Mouse (Mus musculus) hindbrain, postnatal 0 days (tissue): Measurements from ENCODE around the gene Sh3tc1. TPM values are rescaled to one million over a fixed set of nuclear protein-coding genes. Genes with fewer than 3 reads are reported as not detected.

ENCODE experiments used
- ATAC-seq: fragments of 200-750 bp; cut with Nextera tagmentation; 2 replicates; pipeline ENCODE4 v1.8.0; 2017; ENCODE audit warnings: mild to moderate bottlenecking, moderate TSS enrichment, moderate library complexity
- DNase-seq: peaks from one replicate; pipeline ENCODE4 v3.0.0-alpha.2; 2015; ENCODE audit warnings: low spot score
- H3K27ac ChIP-seq: fragments of 300-500 bp; sonication (generic); 2 replicates; pipeline ENCODE4 v1.5.1; 2014; ENCODE audit warnings: mild to moderate bottlenecking
- H3K27me3 ChIP-seq: fragments of 300-500 bp; sonication (generic); 2 replicates; pipeline ENCODE4 v1.6.1; 2014; ENCODE audit warnings: low read length, mixed read lengths; ENCODE audit not compliant: insufficient read depth
- H3K36me3 ChIP-seq: fragments of 300-500 bp; sonication (generic); 2 replicates; pipeline ENCODE4 v1.6.1; 2014; ENCODE audit warnings: low read length, mixed read lengths; ENCODE audit not compliant: insufficient read depth
- H3K4me1 ChIP-seq: fragments of 300-500 bp; sonication (generic); 2 replicates; pipeline ENCODE4 v1.6.1; 2014; ENCODE audit warnings: antibody characterized with exemption, low read length, mixed read lengths; ENCODE audit not compliant: insufficient read depth
- H3K4me2 ChIP-seq: fragments of 300-500 bp; sonication (generic); 2 replicates; pipeline ENCODE4 v1.6.1; 2014; ENCODE audit warnings: low read depth, mild to moderate bottlenecking, low read length, moderate library complexity, mixed read lengths
- H3K4me3 ChIP-seq: fragments of 300-500 bp; sonication (generic); 2 replicates; pipeline ENCODE4 v1.5.1; 2014; ENCODE audit warnings: low read length
- H3K9ac ChIP-seq: fragments of 300-500 bp; sonication (generic); replicated peaks from 2 replicates; pipeline ENCODE4 v1.6.1; 2014; ENCODE audit warnings: mild to moderate bottlenecking, low read length, moderate library complexity, mixed read lengths
- H3K9me3 ChIP-seq: fragments of 300-500 bp; sonication (generic); 2 replicates; pipeline ENCODE4 v1.6.1; 2016; ENCODE audit warnings: low read length, mixed read lengths
- CTCF ChIP-seq: IDR thresholded peaks from 2 replicates; pipeline ENCODE4 v1.5.1; 2016; ENCODE audit warnings: antibody characterized with exemption, control low read depth, low read depth
- WGBS: fragments of 180-500 bp; shearing (Covaris S2); extraction: QIAGEN DNeasy Blood & Tissue Kit; methylation state at CpG from one replicate; pipeline ENCODE4 v1.1.7; 2014; 5-methylcytosine and 5-hydroxymethylcytosine counted together
- polyA plus RNA-seq: library from polyadenylated mRNA; unstranded; fragments of >200 nt; fragmentation: Nextera tagmentation; extraction: Ambion mirVana; gene quantifications from 2 replicates; pipeline ENCODE4 v1.2.1, GENCODE M21; 2015
- total RNA-seq: library from RNA; depleted of rRNA; stranded (reverse); fragments of >200 nt; gene quantifications from 2 replicates; pipeline ENCODE4 v1.2.3, GENCODE M21; 2014

Gene Sh3tc1
- total and polyA plus RNA-seq, 2 experiments from 2014 or later: 2.0 to 4.1 TPM

DNA sequence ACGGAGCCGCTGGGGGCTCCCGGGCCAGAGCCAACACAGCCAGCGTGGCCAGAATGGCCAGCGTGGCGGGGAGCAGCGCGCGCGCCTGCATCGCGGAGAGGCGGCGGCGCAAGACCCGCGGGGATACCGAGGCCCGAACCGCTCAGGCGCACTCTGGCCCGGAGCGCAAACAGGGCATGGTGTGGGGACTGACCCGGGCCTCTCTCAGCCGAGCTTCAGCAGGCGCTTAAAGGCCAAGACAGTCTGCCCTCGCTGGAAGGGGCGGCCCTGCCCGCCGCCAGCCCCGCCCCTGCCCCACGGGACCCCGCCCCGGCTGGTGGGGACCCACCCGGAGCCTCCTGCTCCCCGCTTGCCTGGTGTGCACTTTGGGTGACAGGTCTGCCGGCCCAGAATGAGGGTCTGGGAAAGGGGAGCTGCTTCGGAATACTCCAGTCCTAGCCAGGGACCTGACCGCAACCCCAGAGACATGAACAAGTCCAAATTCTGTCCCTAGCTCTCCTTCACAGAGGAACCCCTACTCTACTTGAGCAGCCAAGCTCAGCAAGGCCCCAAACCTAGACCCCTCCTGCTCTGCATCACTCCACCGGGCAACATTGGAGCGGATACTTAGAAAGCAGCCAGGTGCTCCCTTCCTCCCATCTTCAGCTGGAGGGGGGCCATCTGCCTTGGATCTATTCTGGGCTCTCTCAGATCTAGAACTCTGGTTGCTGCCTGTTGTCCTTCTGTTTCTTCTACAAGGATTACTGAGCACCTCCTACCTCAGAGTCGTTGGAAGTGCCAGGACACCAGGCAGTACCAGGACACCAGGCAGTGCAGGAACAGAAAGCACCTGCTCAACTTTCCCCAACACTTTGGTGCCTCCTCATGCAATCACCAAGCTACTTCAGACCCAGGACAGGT lies 60.3 kb downstream of the Sh3tc1 start, which contains the start of gene Htra3:
Gene Htra3, minus strand, starts transcription at position 527 of the 900 bp plus-strand sequence.
- DNase-seq (no peak), ATAC-seq (peak; percentile 43; the same call in 1 of the 2 replicates)
- Histone ChIP-seq H3K36me3 (no peaks in the 10 kb centered on the region), H3K9me3 (no peaks in the 10 kb centered on the region), H3K4me2 (peak within 1 kb of the TSS; percentile 67), H3K4me3 (peak within 1 kb of the TSS; percentile 38), H3K27ac (no peak within 1 kb of the TSS), H3K9ac (peak within 1 kb of the TSS; percentile 25; the same call in 1 of the 2 replicates), H3K4me1 (0 out of 2 replicates have a peak, but pooled peaks cover 4% of the 10 kb centered on the region), H3K27me3 (peaks cover 26% of the 10 kb centered on the region)
- WGBS: 11% methylated on average over 36 of the region's 42 CpGs
- no peak for TF ChIP-seq CTCF

DNA sequence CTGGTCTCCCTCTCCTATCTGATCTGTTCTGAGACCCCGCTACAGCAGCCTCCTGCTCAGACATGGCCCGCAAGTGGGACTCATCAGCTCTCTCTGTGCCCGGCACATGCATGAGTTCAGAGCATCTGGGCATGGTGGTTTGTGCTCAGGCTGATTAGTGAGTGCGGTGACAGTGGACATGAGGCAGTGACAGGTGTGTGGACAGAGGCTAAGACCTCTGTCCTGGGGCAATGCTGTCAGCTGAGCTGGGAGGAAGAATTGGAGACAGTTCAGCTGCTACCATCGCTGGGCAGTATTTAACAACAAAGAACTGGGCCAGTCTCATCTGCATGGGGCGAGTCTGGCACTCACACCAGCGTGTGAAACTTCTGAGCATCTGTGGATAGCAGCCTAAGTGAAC lies 62.8 kb downstream of the Sh3tc1 start:
- no peak for DNase-seq
- no peak for ATAC-seq
- H3K27me3 ChIP-seq: peaks cover 26% of the 10 kb centered on the region
- no peak overlapping the region for H3K27ac ChIP-seq
- H3K4me2 ChIP-seq: no peak overlapping the region
- no peak for TF ChIP-seq CTCF
- H3K9ac ChIP-seq: no peak overlapping the region
- no peaks in the 10 kb centered on the region for H3K36me3 ChIP-seq
- peaks cover 24% of the 10 kb centered on the region for H3K4me1 ChIP-seq
- H3K9me3 ChIP-seq: no peaks in the 10 kb centered on the region
- 83% methylated on average over 7 of the region's 7 CpGs for WGBS
- H3K4me3 ChIP-seq: no peak overlapping the region

GRCm38 (mm10) chr5:35674081-35674555 lies 65.7 kb downstream of the Sh3tc1 start:
- H3K36me3 ChIP-seq: no peaks in the 10 kb centered on the region
- DNase-seq: peak; percentile 18
- 34% methylated on average over 4 of the region's 4 CpGs for WGBS
- TF ChIP-seq CTCF: no peak
- peaks cover 19% of the 10 kb centered on the region for H3K27me3 ChIP-seq
- H3K9me3 ChIP-seq: no peaks in the 10 kb centered on the region
- peaks cover 37% of the 10 kb centered on the region for H3K4me1 ChIP-seq
- no peak overlapping the region for H3K4me2 ChIP-seq
- H3K27ac ChIP-seq: peak overlapping the region; percentile 78
- ATAC-seq: no peak
- H3K4me3 ChIP-seq: no peak overlapping the region
- H3K9ac ChIP-seq: no peak overlapping the region

DNA sequence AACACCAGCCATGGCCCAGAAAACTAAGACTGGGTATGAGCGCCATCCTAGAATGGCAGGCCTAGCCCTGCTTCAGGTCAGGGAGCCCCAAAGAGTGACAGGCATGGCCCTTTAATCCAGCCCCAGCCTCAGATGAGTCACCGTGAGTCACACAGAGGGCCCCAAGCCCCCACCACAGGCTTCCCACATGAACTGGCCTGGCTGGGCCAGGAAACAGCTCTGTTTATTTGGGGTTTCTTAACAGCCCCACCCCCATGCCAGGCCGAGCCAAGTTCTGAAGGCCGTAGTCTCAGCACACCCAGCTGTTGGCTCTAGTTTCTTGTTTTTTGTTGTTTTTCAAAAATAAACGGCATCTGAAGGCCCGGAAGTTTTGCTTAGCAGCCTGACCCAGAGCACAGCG lies 66.7 kb downstream of the Sh3tc1 start:
- Histone ChIP-seq H3K4me1 (peaks cover 35% of the 10 kb centered on the region), H3K4me3 (no peak overlapping the region), H3K27me3 (peaks cover 11% of the 10 kb centered on the region), H3K36me3 (no peaks in the 10 kb centered on the region), H3K4me2 (no peak overlapping the region), H3K27ac (peak overlapping the region; percentile 78), H3K9me3 (no peaks in the 10 kb centered on the region), H3K9ac (no peak overlapping the region; the same call in 1 of the 2 replicates)
- ATAC-seq (peak; percentile 63), DNase-seq (peak; percentile 72)
- 52% methylated on average over 7 of the region's 7 CpGs for WGBS
- TF ChIP-seq CTCF: no peak

GRCm38 (mm10) chr5:35672581-35672980 lies 67.2 kb downstream of the Sh3tc1 start:
- TF ChIP-seq CTCF: no peak
- H3K27me3 ChIP-seq: peaks cover 6% of the 10 kb centered on the region

DNA sequence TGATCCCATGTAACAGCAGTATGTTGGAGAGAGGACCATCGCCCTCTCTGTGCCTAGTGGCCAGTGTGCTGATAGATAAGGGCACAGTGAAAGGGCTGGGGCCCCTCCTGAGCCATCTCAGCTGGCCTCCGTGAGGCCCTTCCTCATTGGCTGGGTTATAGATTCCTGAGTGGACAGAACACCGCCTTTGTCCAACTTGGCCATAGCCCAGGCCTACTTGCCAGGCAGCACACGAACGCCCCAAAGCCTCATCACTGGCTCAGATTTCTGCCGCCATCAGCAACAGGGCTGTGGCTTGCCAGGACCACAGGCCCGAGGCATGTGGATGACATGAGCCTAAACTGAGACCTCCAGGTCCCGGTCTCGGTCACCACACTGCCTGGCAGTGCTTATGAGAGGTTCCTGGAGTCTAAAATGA lies 68.3 kb downstream of the Sh3tc1 start:
- TF ChIP-seq CTCF: no peak
- Histone ChIP-seq H3K27me3 (no peaks in the 10 kb centered on the region), H3K9me3 (no peaks in the 10 kb centered on the region), H3K36me3 (no peaks in the 10 kb centered on the region), H3K4me3 (no peak overlapping the region), H3K27ac (peak overlapping the region; percentile 78), H3K9ac (no peak overlapping the region), H3K4me2 (no peak overlapping the region), H3K4me1 (peaks cover 35% of the 10 kb centered on the region)
- peak; percentile 83 for DNase-seq
- 37% methylated on average over 9 of the region's 9 CpGs for WGBS
- peak; percentile 88 for ATAC-seq

More at GRCm38 (mm10) chr5:35672581-35672980, 67.2 kb downstream of the Sh3tc1 start:
- Histone ChIP-seq H3K36me3 (no peaks in the 10 kb centered on the region), H3K4me2 (no peak overlapping the region), H3K4me1 (peaks cover 35% of the 10 kb centered on the region), H3K27ac (peak overlapping the region; percentile 78), H3K4me3 (no peak overlapping the region), H3K9ac (no peak overlapping the region), H3K9me3 (no peaks in the 10 kb centered on the region)
- WGBS: 67% methylated on average over 1 of the region's 1 CpGs
- ATAC-seq (no peak), DNase-seq (no peak)
